Mouse (Mus musculus): Measurements from ENCODE around the gene Carmil3. TPM values are rescaled to one million over a fixed set of nuclear protein-coding genes. Genes with fewer than 3 reads are reported as not detected.

Gene Carmil3
- polyA plus RNA-seq, 1 experiment from 2014 or later, result 0.52 TPM

- no peak overlapping the region for H3K9ac ChIP-seq (ENCODE audit: low read depth, low read length)
These were observed 7.0 kb downstream of the Carmil3 start for GRCm38 (mm10) chr14:55497449-55497821.

GRCm38 (mm10) chr14:55505612-55506011 is 15.2 kb downstream of the Carmil3 start:
- Histone ChIP-seq H3K4me2 (replicated peaks; ENCODE audit: low read depth) (no peak overlapping the region), H3K9me3 (ENCODE audit: control insufficient read depth) (no peaks in the 10 kb centered on the region), H3K27ac (ENCODE audit: low read depth, low read length) (no peak overlapping the region), H3K27me3 (replicated peaks; ENCODE audit: control insufficient read depth, insufficient read depth, low read length) (no peaks in the 10 kb centered on the region), H3K36me3 (ENCODE audit: control insufficient read depth, insufficient read depth) (no peaks in the 10 kb centered on the region), H3K9ac (ENCODE audit: low read depth, low read length) (no peak overlapping the region), H3K4me3 (ENCODE audit: low read depth, low read length) (no peak overlapping the region), H3K4me1 (replicated peaks; ENCODE audit: control insufficient read depth, insufficient read depth, low read length) (no peaks in the 10 kb centered on the region)
- ATAC-seq, result no peak
- WGBS, result 87% methylated on average over 9 of the region's 9 CpGs
- no peak for TF ChIP-seq CTCF (IDR thresholded peaks at IDR 0.05; ENCODE audit: low read depth)

More at GRCm38 (mm10) chr14:55497449-55497821, 7.0 kb downstream of the Carmil3 start:
- H3K36me3 ChIP-seq (ENCODE audit: control insufficient read depth, insufficient read depth), result no peaks in the 10 kb centered on the region
- peak; percentile 32; the same call in 1 of the 2 replicates for ATAC-seq
- no peaks in the 10 kb centered on the region for H3K27me3 ChIP-seq (replicated peaks; ENCODE audit: control insufficient read depth, insufficient read depth, low read length)
- no peak overlapping the region for H3K4me3 ChIP-seq (ENCODE audit: low read depth, low read length)
- H3K4me1 ChIP-seq (replicated peaks; ENCODE audit: control insufficient read depth, insufficient read depth, low read length), result no peaks in the 10 kb centered on the region
- H3K9me3 ChIP-seq (ENCODE audit: control insufficient read depth), result no peaks in the 10 kb centered on the region
- 28% methylated on average over 6 of the region's 6 CpGs for WGBS
- H3K27ac ChIP-seq (ENCODE audit: low read depth, low read length), result no peak overlapping the region
- peak; percentile 99 for TF ChIP-seq CTCF (IDR thresholded peaks at IDR 0.05; ENCODE audit: low read depth)
- H3K4me2 ChIP-seq (replicated peaks; ENCODE audit: low read depth), result no peak overlapping the region

- H3K36me3 ChIP-seq (ENCODE audit: control insufficient read depth, insufficient read depth), result no peaks in the 10 kb centered on the region
- H3K4me3 ChIP-seq (ENCODE audit: low read depth, low read length), result no peak overlapping the region
- no peak overlapping the region for H3K9ac ChIP-seq (ENCODE audit: low read depth, low read length)
- TF ChIP-seq CTCF (IDR thresholded peaks at IDR 0.05; ENCODE audit: low read depth), result no peak
- H3K27ac ChIP-seq (ENCODE audit: low read depth, low read length), result no peak overlapping the region
- H3K4me1 ChIP-seq (replicated peaks; ENCODE audit: control insufficient read depth, insufficient read depth, low read length), result no peaks in the 10 kb centered on the region
- WGBS, result 54% methylated on average over 7 of the region's 7 CpGs
- no peaks in the 10 kb centered on the region for H3K9me3 ChIP-seq (ENCODE audit: control insufficient read depth)
- no peaks in the 10 kb centered on the region for H3K27me3 ChIP-seq (replicated peaks; ENCODE audit: control insufficient read depth, insufficient read depth, low read length)
- no peak for ATAC-seq
- H3K4me2 ChIP-seq (replicated peaks; ENCODE audit: low read depth), result no peak overlapping the region
These were observed 17.4 kb downstream of the Carmil3 start for GRCm38 (mm10) chr14:55507801-55508200.

GRCm38 (mm10) chr14:55509540-55509939 is 19.1 kb downstream of the Carmil3 start:
- no peak overlapping the region for H3K4me2 ChIP-seq (replicated peaks; ENCODE audit: low read depth)
- H3K4me3 ChIP-seq (ENCODE audit: low read depth, low read length), result no peak overlapping the region
- no peak overlapping the region for H3K27ac ChIP-seq (ENCODE audit: low read depth, low read length)
- no peaks in the 10 kb centered on the region for H3K27me3 ChIP-seq (replicated peaks; ENCODE audit: control insufficient read depth, insufficient read depth, low read length)
- no peaks in the 10 kb centered on the region for H3K9me3 ChIP-seq (ENCODE audit: control insufficient read depth)
- WGBS, result 74% methylated on average over 10 of the region's 10 CpGs
- no peak for ATAC-seq
- no peaks in the 10 kb centered on the region for H3K4me1 ChIP-seq (replicated peaks; ENCODE audit: control insufficient read depth, insufficient read depth, low read length)
- no peak for TF ChIP-seq CTCF (IDR thresholded peaks at IDR 0.05; ENCODE audit: low read depth)
- H3K36me3 ChIP-seq (ENCODE audit: control insufficient read depth, insufficient read depth), result no peaks in the 10 kb centered on the region
- H3K9ac ChIP-seq (ENCODE audit: low read depth, low read length), result no peak overlapping the region

GRCm38 (mm10) chr14:55510125-55510731 is 19.8 kb downstream of the Carmil3 start, which contains the start of gene Cpne6:
Gene Cpne6, plus strand, starts transcription at chr14:55510445.
- H3K4me1 ChIP-seq (replicated peaks; ENCODE audit: control insufficient read depth, insufficient read depth, low read length), result no peaks in the 10 kb centered on the region
- H3K4me2 ChIP-seq (replicated peaks; ENCODE audit: low read depth), result no peak within 1 kb of the TSS
- no peak within 1 kb of the TSS for H3K27ac ChIP-seq (ENCODE audit: low read depth, low read length)
- no peak for ATAC-seq
- no peaks in the 10 kb centered on the region for H3K36me3 ChIP-seq (ENCODE audit: control insufficient read depth, insufficient read depth)
- 71% methylated on average over 22 of the region's 22 CpGs for WGBS
- TF ChIP-seq CTCF (IDR thresholded peaks at IDR 0.05; ENCODE audit: low read depth), result no peak
- no peaks in the 10 kb centered on the region for H3K27me3 ChIP-seq (replicated peaks; ENCODE audit: control insufficient read depth, insufficient read depth, low read length)
- no peak within 1 kb of the TSS for H3K9ac ChIP-seq (ENCODE audit: low read depth, low read length)
- H3K9me3 ChIP-seq (ENCODE audit: control insufficient read depth), result no peaks in the 10 kb centered on the region
- H3K4me3 ChIP-seq (ENCODE audit: low read depth, low read length), result no peak within 1 kb of the TSS

- no peak for TF ChIP-seq CTCF (IDR thresholded peaks at IDR 0.05; ENCODE audit: low read depth)
- 41% methylated on average over 7 of the region's 7 CpGs for WGBS
These were observed 20.6 kb downstream of the Carmil3 start for GRCm38 (mm10) chr14:55511037-55511436.

More at GRCm38 (mm10) chr14:55511037-55511436, 20.6 kb downstream of the Carmil3 start:
- Histone ChIP-seq H3K9ac (ENCODE audit: low read depth, low read length) (no peak overlapping the region), H3K4me2 (replicated peaks; ENCODE audit: low read depth) (no peak overlapping the region), H3K9me3 (ENCODE audit: control insufficient read depth) (no peaks in the 10 kb centered on the region), H3K27ac (ENCODE audit: low read depth, low read length) (no peak overlapping the region), H3K4me1 (replicated peaks; ENCODE audit: control insufficient read depth, insufficient read depth, low read length) (no peaks in the 10 kb centered on the region), H3K27me3 (replicated peaks; ENCODE audit: control insufficient read depth, insufficient read depth, low read length) (no peaks in the 10 kb centered on the region), H3K4me3 (ENCODE audit: low read depth, low read length) (no peak overlapping the region), H3K36me3 (ENCODE audit: control insufficient read depth, insufficient read depth) (no peaks in the 10 kb centered on the region)
- ATAC-seq, result no peak

All from intestine, postnatal 0 days (tissue).